Mouse (Mus musculus) bone marrow macrophage, adult 2 months (primary cell): ENCODE data around the gene Tgfbr2.

Experiments used
- CTCF ChIP-seq: IDR thresholded peaks from 2 replicates; pipeline ENCODE4 v1.5.1; 2012; ENCODE audit warnings: low read depth, mild to moderate bottlenecking, low read length, moderate library complexity
- POLR2A ChIP-seq: IDR thresholded peaks from 2 replicates; pipeline ENCODE4 v1.6.1; 2012; ENCODE audit warnings: mild to moderate bottlenecking, low read depth, low read length, borderline replicate concordance

- TF ChIP-seq CTCF: no peak
- TF ChIP-seq POLR2A: no peak
Observed at GRCm38 (mm10) chr9:116076946-116077345, 98.2 kb downstream of the Tgfbr2 start.
